Mouse (Mus musculus) limb, embryonic 11.5 days (tissue): ENCODE data around the gene Foxn3. TPM values are rescaled to one million over a fixed set of nuclear protein-coding genes. Genes with fewer than 3 reads are reported as not detected.

Source experiments
- ATAC-seq: fragments of 200-750 bp; cut with Nextera tagmentation; 2 replicates; pipeline ENCODE4 v1.8.0; 2017; ENCODE audit warnings: low read depth; ENCODE audit not compliant: insufficient number of reproducible peaks, low FRiP score, low TSS enrichment
- DNase-seq: peaks from one replicate; pipeline ENCODE4 v3.0.0-alpha.2; 2015; ENCODE audit warnings: low spot score
- H3K27ac ChIP-seq: fragments of 300-500 bp; sonication (generic); replicated peaks from 2 replicates; pipeline ENCODE4 v1.5.1; 2014; ENCODE audit warnings: low read depth, mild to moderate bottlenecking, low read length
- H3K27me3 ChIP-seq: fragments of 300-500 bp; sonication (generic); 2 replicates; pipeline ENCODE4 v1.6.1; 2014; ENCODE audit warnings: mild to moderate bottlenecking, low read length, mixed read lengths; ENCODE audit not compliant: control insufficient read depth, insufficient read depth
- H3K36me3 ChIP-seq: fragments of 300-500 bp; sonication (generic); 2 replicates; pipeline ENCODE4 v1.6.1; 2014; ENCODE audit warnings: mild to moderate bottlenecking, low read length, moderate library complexity, mixed read lengths; ENCODE audit not compliant: control insufficient read depth, insufficient read depth
- H3K4me1 ChIP-seq: fragments of 300-500 bp; sonication (generic); 2 replicates; pipeline ENCODE4 v1.6.1; 2014; ENCODE audit warnings: low read length, mixed read lengths; ENCODE audit not compliant: control insufficient read depth, insufficient read depth
- H3K4me2 ChIP-seq: fragments of 300-500 bp; sonication (generic); 2 replicates; pipeline ENCODE4 v1.6.1; 2014; ENCODE audit warnings: low read depth, mild to moderate bottlenecking, moderate library complexity; ENCODE audit not compliant: severe bottlenecking
- H3K4me3 ChIP-seq: fragments of 300-500 bp; sonication (generic); 2 replicates; pipeline ENCODE4 v1.5.1; 2014; ENCODE audit warnings: low read depth, low read length
- H3K9ac ChIP-seq: fragments of 300-500 bp; sonication (generic); 2 replicates; pipeline ENCODE4 v1.6.1; 2014; ENCODE audit warnings: mild to moderate bottlenecking, low read length
- H3K9me3 ChIP-seq: fragments of 300-500 bp; sonication (generic); 2 replicates; pipeline ENCODE4 v1.6.1; 2016; ENCODE audit warnings: low read length; ENCODE audit not compliant: control insufficient read depth
- WGBS: fragments of 180-500 bp; shearing (Covaris S2); extraction: QIAGEN DNeasy Blood & Tissue Kit; methylation state at CpG from one replicate; pipeline ENCODE4 v1.1.7; 2014; 5-methylcytosine and 5-hydroxymethylcytosine counted together
- polyA plus RNA-seq: library from polyadenylated mRNA; unstranded; fragments of >200 nt; fragmentation: Nextera tagmentation; extraction: Ambion mirVana; gene quantifications from 2 replicates; pipeline ENCODE4 v1.2.1, GENCODE M21; 2014

Gene Foxn3
- polyA plus RNA-seq, 1 experiment from 2014 or later, result 95.6 TPM

- DNase-seq (no peak), ATAC-seq (no peak)
- Histone ChIP-seq H3K27ac (no peak overlapping the region), H3K27me3 (no peaks in the 10 kb centered on the region), H3K9ac (no peak overlapping the region), H3K9me3 (no peaks in the 10 kb centered on the region), H3K4me2 (no peak overlapping the region), H3K36me3 (no peaks in the 10 kb centered on the region; the same call in 1 of the 2 replicates), H3K4me1 (peaks cover 5% of the 10 kb centered on the region; the same call in 1 of the 2 replicates), H3K4me3 (no peak overlapping the region)
- 73% methylated on average over 8 of the region's 8 CpGs for WGBS
These were observed 202.2 kb downstream of the Foxn3 start for GRCm38 (mm10) chr12:99360958-99361751.

GRCm38 (mm10) chr12:99358698-99359097, 204.7 kb downstream of the Foxn3 start:
- Histone ChIP-seq H3K4me1 (peaks cover 5% of the 10 kb centered on the region; the same call in 1 of the 2 replicates), H3K4me2 (no peak overlapping the region), H3K9me3 (no peaks in the 10 kb centered on the region), H3K4me3 (no peak overlapping the region), H3K36me3 (no peaks in the 10 kb centered on the region; the same call in 1 of the 2 replicates), H3K27me3 (no peaks in the 10 kb centered on the region), H3K27ac (no peak overlapping the region), H3K9ac (no peak overlapping the region)
- 70% methylated on average over 5 of the region's 5 CpGs for WGBS
- no peak for ATAC-seq
- DNase-seq, result no peak

- Histone ChIP-seq H3K27me3 (no peaks in the 10 kb centered on the region), H3K4me1 (peaks cover 18% of the 10 kb centered on the region), H3K4me2 (no peak overlapping the region), H3K36me3 (no peaks in the 10 kb centered on the region; the same call in 1 of the 2 replicates), H3K4me3 (no peak overlapping the region), H3K9ac (no peak overlapping the region), H3K27ac (no peak overlapping the region), H3K9me3 (no peaks in the 10 kb centered on the region)
- DNase-seq (no peak), ATAC-seq (no peak)
- 92% methylated on average over 8 of the region's 8 CpGs for WGBS
These were observed 206.7 kb downstream of the Foxn3 start for GRCm38 (mm10) chr12:99356660-99357059.

- Histone ChIP-seq H3K4me3 (no peak overlapping the region), H3K27me3 (no peaks in the 10 kb centered on the region), H3K36me3 (no peaks in the 10 kb centered on the region; the same call in 1 of the 2 replicates), H3K9me3 (no peaks in the 10 kb centered on the region), H3K4me2 (no peak overlapping the region), H3K27ac (no peak overlapping the region), H3K4me1 (peaks cover 30% of the 10 kb centered on the region), H3K9ac (no peak overlapping the region)
- WGBS, result 92% methylated on average over 11 of the region's 11 CpGs
- DNase-seq, result no peak
- ATAC-seq, result no peak
These were observed 209.7 kb downstream of the Foxn3 start for GRCm38 (mm10) chr12:99353692-99354091.

GRCm38 (mm10) chr12:99352583-99352982, 210.8 kb downstream of the Foxn3 start:
- Histone ChIP-seq H3K9me3 (no peaks in the 10 kb centered on the region), H3K4me2 (no peak overlapping the region), H3K4me3 (no peak overlapping the region), H3K27me3 (no peaks in the 10 kb centered on the region), H3K36me3 (no peaks in the 10 kb centered on the region; the same call in 1 of the 2 replicates), H3K9ac (no peak overlapping the region), H3K4me1 (peaks cover 33% of the 10 kb centered on the region), H3K27ac (no peak overlapping the region)
- no peak for DNase-seq
- 95% methylated on average over 6 of the region's 6 CpGs for WGBS
- no peak for ATAC-seq

- WGBS, result 68% methylated on average over 7 of the region's 7 CpGs
- H3K4me2 ChIP-seq, result no peak overlapping the region
- H3K27me3 ChIP-seq, result no peaks in the 10 kb centered on the region
- no peak for DNase-seq
- no peak for ATAC-seq
- peaks cover 33% of the 10 kb centered on the region for H3K4me1 ChIP-seq
- no peak overlapping the region for H3K9ac ChIP-seq
- no peak overlapping the region for H3K27ac ChIP-seq
- no peak overlapping the region for H3K4me3 ChIP-seq
- H3K36me3 ChIP-seq, result no peaks in the 10 kb centered on the region; the same call in 1 of the 2 replicates
- H3K9me3 ChIP-seq, result no peaks in the 10 kb centered on the region
These were observed 211.2 kb downstream of the Foxn3 start for GRCm38 (mm10) chr12:99352136-99352535.

GRCm38 (mm10) chr12:99351731-99352130, 211.7 kb downstream of the Foxn3 start:
- 19% methylated on average over 9 of the region's 9 CpGs for WGBS
- no peaks in the 10 kb centered on the region for H3K9me3 ChIP-seq
- H3K27ac ChIP-seq, result no peak overlapping the region
- H3K9ac ChIP-seq, result no peak overlapping the region
- H3K4me2 ChIP-seq, result no peak overlapping the region
- ATAC-seq (no peak), DNase-seq (no peak)
- H3K4me3 ChIP-seq, result no peak overlapping the region
- H3K4me1 ChIP-seq, result peaks cover 33% of the 10 kb centered on the region
- no peaks in the 10 kb centered on the region; the same call in 1 of the 2 replicates for H3K36me3 ChIP-seq
- H3K27me3 ChIP-seq, result no peaks in the 10 kb centered on the region

- Histone ChIP-seq H3K27me3 (no peaks in the 10 kb centered on the region), H3K4me1 (peaks cover 41% of the 10 kb centered on the region), H3K4me3 (no peak overlapping the region), H3K27ac (no peak overlapping the region), H3K36me3 (no peaks in the 10 kb centered on the region), H3K4me2 (no peak overlapping the region), H3K9me3 (no peaks in the 10 kb centered on the region), H3K9ac (no peak overlapping the region)
- ATAC-seq, result no peak
- WGBS, result 83% methylated on average over 9 of the region's 9 CpGs
- DNase-seq, result no peak
These were observed 213.8 kb downstream of the Foxn3 start for GRCm38 (mm10) chr12:99349650-99349997.
